Mouse (Mus musculus) liver, adult (tissue): ENCODE results near the gene Sv2b.

Experiments
- GATA4 ChIP-seq: IDR thresholded peaks from 2 replicates; pipeline ENCODE4 v1.6.1; 2014; ENCODE audit warnings: mild to moderate bottlenecking, low read length; ENCODE audit not compliant: insufficient replicate concordance

Gene Sv2b

GRCm38 (mm10) chr7:75194158-75194918, 114.7 kb downstream of the Sv2b start:
- no peak for TF ChIP-seq GATA4

- no peak for TF ChIP-seq GATA4
These were observed 118.9 kb downstream of the Sv2b start for GRCm38 (mm10) chr7:75190192-75190591.

GRCm38 (mm10) chr7:75175042-75175441, 134.0 kb downstream of the Sv2b start:
- TF ChIP-seq GATA4: no peak

- TF ChIP-seq GATA4: no peak
These were observed 141.6 kb downstream of the Sv2b start for GRCm38 (mm10) chr7:75167481-75167880.

GRCm38 (mm10) chr7:75147174-75147573, 161.9 kb downstream of the Sv2b start:
- TF ChIP-seq GATA4: no peak

- TF ChIP-seq GATA4: no peak
These were observed 166.3 kb downstream of the Sv2b start for GRCm38 (mm10) chr7:75142800-75143199.

- TF ChIP-seq GATA4: no peak
These were observed 167.0 kb downstream of the Sv2b start for GRCm38 (mm10) chr7:75141919-75142700.

- TF ChIP-seq GATA4: no peak
These were observed 169.8 kb downstream of the Sv2b start for GRCm38 (mm10) chr7:75139306-75139705.

GRCm38 (mm10) chr7:75134710-75135617, 174.1 kb downstream of the Sv2b start:
- TF ChIP-seq GATA4: no peak

- TF ChIP-seq GATA4: no peak
These were observed 181.0 kb downstream of the Sv2b start for GRCm38 (mm10) chr7:75128036-75128435.

- no peak for TF ChIP-seq GATA4
These were observed 185.0 kb downstream of the Sv2b start for GRCm38 (mm10) chr7:75124067-75124466.

- no peak for TF ChIP-seq GATA4
These were observed 190.9 kb downstream of the Sv2b start for GRCm38 (mm10) chr7:75118022-75118673.

GRCm38 (mm10) chr7:75110689-75111088, 198.4 kb downstream of the Sv2b start:
- TF ChIP-seq GATA4: no peak

GRCm38 (mm10) chr7:75107441-75107840, 201.6 kb downstream of the Sv2b start:
- TF ChIP-seq GATA4: no peak

- no peak for TF ChIP-seq GATA4
These were observed 205.2 kb downstream of the Sv2b start for GRCm38 (mm10) chr7:75103900-75104299.
